Comparison of ENCODE assay signal across 17 mouse cellular contexts in the genomic region with DNA sequence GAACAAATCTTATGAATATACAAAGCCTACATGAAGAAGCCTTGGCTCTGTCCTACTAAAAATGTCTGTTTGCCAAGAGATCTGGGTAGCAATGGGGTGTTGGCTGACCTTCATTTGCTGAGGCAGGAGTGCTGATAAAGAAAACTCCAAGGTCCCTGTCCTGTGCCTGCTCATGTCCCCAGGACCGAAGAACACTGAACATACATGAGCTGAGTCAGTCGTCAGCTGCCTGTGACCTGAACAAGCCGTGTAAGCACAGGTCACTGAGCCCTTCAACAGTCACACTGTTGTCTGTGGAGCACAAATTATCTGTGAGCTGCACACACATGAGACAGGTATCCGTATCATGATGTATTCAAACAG. TPM values are rescaled to one million over a fixed set of nuclear protein-coding genes. Genes with fewer than 3 reads are reported as not detected.
DNase-seq lines count a peak whose midpoint lies in the region; ATAC-seq and TF ChIP-seq lines count a peak whose summit lies in the region.
"Had no signal": no experiment of that assay in that cellular context is flagged by ENCODE, and none has a peak within 500 bp of the region (broad histone marks: within the 10 kb centered on the region; RNA-seq: fewer than 3 reads in every experiment).

No protein-coding gene starts in this region.

- no peak overlapping the region for H3K9ac ChIP-seq in lung, postnatal 0 days (replicated peaks; ENCODE audit: low read depth)
- H3K9ac ChIP-seq: neural tube, embryonic 13.5 days had no signal

- no peak for TF ChIP-seq EP300 in lung, postnatal 0 days (IDR thresholded peaks at IDR 0.05)

- TF ChIP-seq CTCF in kidney, adult 2 months (conservative IDR thresholded peaks at IDR 0.05; ENCODE audit: insufficient read depth, insufficient read length, low read depth, low read length): no peak
- TF ChIP-seq CTCF in lung, postnatal 0 days (IDR thresholded peaks at IDR 0.05): no peak

- no peak overlapping the region for H3K4me3 ChIP-seq in kidney, adult 2 months (ENCODE audit: insufficient read depth, low read depth, low read length)
- H3K4me3 ChIP-seq in lung, postnatal 0 days (ENCODE audit: low read depth, low read length): no peak overlapping the region
- H3K4me3 ChIP-seq: embryonic facial prominence, embryonic 13.5 days; forebrain, embryonic 10.5 days; hindbrain, embryonic 10.5 days; neural tube, embryonic 13.5 days had no signal

- peaks cover 40% of the 10 kb centered on the region for H3K4me1 ChIP-seq in kidney, adult 2 months (ENCODE audit: control insufficient read depth, insufficient read depth, low read length)
- peaks cover 12% of the 10 kb centered on the region for H3K4me1 ChIP-seq in lung, postnatal 0 days (ENCODE audit: insufficient read depth, low read depth, low read length)
- H3K4me1 ChIP-seq: neural tube, embryonic 13.5 days had no signal

- TF ChIP-seq POLR2A in kidney, adult 2 months (IDR thresholded peaks at IDR 0.05; ENCODE audit: low read depth, low read length): peak; percentile 32

- peaks cover 3% of the 10 kb centered on the region; the same call in 1 of the 2 replicates for H3K36me3 ChIP-seq in kidney, adult 2 months (ENCODE audit: control insufficient read depth, insufficient read depth, low read length)
- H3K36me3 ChIP-seq in lung, postnatal 0 days (ENCODE audit: insufficient read depth, low read length): no peaks in the 10 kb centered on the region
- H3K36me3 ChIP-seq: embryonic facial prominence, embryonic 13.5 days; forebrain, embryonic 10.5 days; hindbrain, embryonic 10.5 days; neural tube, embryonic 13.5 days had no signal

- 42% methylated on average over 4 of the region's 4 CpGs for WGBS in kidney, adult 2 months
- 70% methylated on average over 4 of the region's 4 CpGs for WGBS in lung, postnatal 0 days

- peak overlapping the region; percentile 85 for H3K27ac ChIP-seq in kidney, adult 2 months (ENCODE audit: insufficient read depth, low read depth, low read length)
- H3K27ac ChIP-seq in lung, postnatal 0 days (ENCODE audit: low read length): peak overlapping the region; percentile 59; the same call in 1 of the 2 replicates
- H3K27ac ChIP-seq: embryonic facial prominence, embryonic 13.5 days; forebrain, embryonic 10.5 days; hindbrain, embryonic 10.5 days; neural tube, embryonic 13.5 days had no signal

- H3K9me3 ChIP-seq in lung, postnatal 0 days (ENCODE audit: low read length): no peaks in the 10 kb centered on the region
- H3K9me3 ChIP-seq: embryonic facial prominence, embryonic 13.5 days; forebrain, embryonic 10.5 days; hindbrain, embryonic 10.5 days; neural tube, embryonic 13.5 days had no signal

- DNase-seq in gastrocnemius, adult 18-20 months (ENCODE audit: low spot score): peak; percentile 51
- DNase-seq in gastrocnemius, postnatal 36 days: no peak
- DNase-seq in kidney, adult 2 months: peak; percentile 59
- DNase-seq in kidney, postnatal 14 days: no peak
- no peak for DNase-seq in lung, postnatal 0 days (ENCODE audit: low spot score)
- no peak for DNase-seq in lung, adult 18-20 months
- no peak for DNase-seq in spleen, adult 18-20 months
- no peak for DNase-seq in spleen, postnatal 10 days (ENCODE audit: low spot score in 2 of 2)
- DNase-seq: cerebellum, adult 18-20 months; layer of hippocampus, postnatal 36 days; right cerebral cortex, postnatal 25 days; thymus, adult 18-20 months had no signal

- intact Hi-C loops in gastrocnemius, postnatal 36 days (cut with DNase I): no loop called here

- no peak for ATAC-seq in lung, postnatal 0 days
- ATAC-seq: inflammation-experienced regulatory T-cells, adult 6 months had no signal

- H3K4me2 ChIP-seq in lung, postnatal 0 days (replicated peaks; ENCODE audit: low read depth, low read length): no peak overlapping the region
- H3K4me2 ChIP-seq: embryonic facial prominence, embryonic 13.5 days; neural tube, embryonic 13.5 days had no signal

- no peaks in the 10 kb centered on the region for H3K27me3 ChIP-seq in kidney, adult 2 months (replicated peaks; ENCODE audit: control insufficient read depth, insufficient read depth, low read length)
- no peaks in the 10 kb centered on the region for H3K27me3 ChIP-seq in lung, postnatal 0 days (replicated peaks; ENCODE audit: insufficient read depth, low read length)
- H3K27me3 ChIP-seq: embryonic facial prominence, embryonic 13.5 days; neural tube, embryonic 13.5 days had no signal

RNA-seq across cellular contexts. Expression of a gene that starts 43.1 kb away (rescaled TPM):
- total RNA-seq in gastrocnemius, adult 18-20 months (2021): 1 to 10 TPM; 2.9 to 3.2 TPM
- total RNA-seq in gastrocnemius, postnatal 36 days (2021): 1 to 10 TPM; 4.5 to 5.0 TPM
- polyA plus RNA-seq in kidney, adult 2 months (2012; rRNA removed): 18.5 and 23.1 TPM in 2 replicates
- 33.9 and 35.1 TPM in 2 replicates for polyA plus RNA-seq in lung, postnatal 0 days (2015; fragmentation: Nextera tagmentation; extraction: Ambion mirVana)

RNA-seq across cellular contexts. Expression of a gene that starts 45.7 kb away (rescaled TPM):
- total RNA-seq in gastrocnemius, adult 18-20 months (2021): under 1 TPM; 0.59 to 0.90 TPM
- total RNA-seq in gastrocnemius, postnatal 36 days (2021): 1 to 10 TPM in 1 of 2 experiments, under 1 TPM in 1; 0.99 to 1.0 TPM
- 52.7 and 63.4 TPM in 2 replicates for polyA plus RNA-seq in kidney, adult 2 months (2012; rRNA removed)
- polyA plus RNA-seq in lung, postnatal 0 days (2015; fragmentation: Nextera tagmentation; extraction: Ambion mirVana): 8.4 and 10.2 TPM in 2 replicates

Comparison
In these comparisons a context has a peak if more than half of its experiments do, and no peak if none do; other contexts are left out.
1. DNase-seq: peak in gastrocnemius, adult 18-20 months (single experiment) and kidney, adult 2 months (single experiment); none in gastrocnemius, postnatal 36 days (0 of 2), kidney, postnatal 14 days (single experiment), lung, postnatal 0 days (single experiment), lung, adult 18-20 months (0 of 2), spleen, adult 18-20 months (0 of 2) and spleen, postnatal 10 days (0 of 2).